Mouse (Mus musculus): ENCODE data around the gene Hhip.

Gene Hhip

GRCm38 (mm10) chr8:80057198-80058174, at the start of gene Hhip:
TSS of gene Hhip (minus strand) at chr8:80058006.
- DNase-seq (ENCODE audit: low read depth, low spot score) = no peak

- no peak for DNase-seq (ENCODE audit: low read depth, low spot score)
Observed at GRCm38 (mm10) chr8:80087021-80087420, 29.2 kb upstream of the Hhip start.

GRCm38 (mm10) chr8:80058193-80058592, 387 bp upstream of the Hhip start:
- no peak for DNase-seq (ENCODE audit: low read depth, low spot score)

GRCm38 (mm10) chr8:80056331-80057070, 1.3 kb downstream of the Hhip start:
- no peak for DNase-seq (ENCODE audit: low read depth, low spot score)

- DNase-seq (ENCODE audit: low read depth, low spot score) = no peak
Observed at GRCm38 (mm10) chr8:80055777-80056176, 2.0 kb downstream of the Hhip start.

- no peak for DNase-seq (ENCODE audit: low read depth, low spot score)
Observed at GRCm38 (mm10) chr8:80055094-80055493, 2.7 kb downstream of the Hhip start.

GRCm38 (mm10) chr8:80054216-80054615, 3.6 kb downstream of the Hhip start:
- DNase-seq (ENCODE audit: low read depth, low spot score) = no peak

- DNase-seq (ENCODE audit: low read depth, low spot score) = no peak
Observed at GRCm38 (mm10) chr8:80052838-80053237, 5.0 kb downstream of the Hhip start.

GRCm38 (mm10) chr8:80051494-80051893, 6.3 kb downstream of the Hhip start:
- DNase-seq (ENCODE audit: low read depth, low spot score) = no peak

- DNase-seq (ENCODE audit: low read depth, low spot score) = no peak
Observed at GRCm38 (mm10) chr8:80049256-80050005, 8.4 kb downstream of the Hhip start.

GRCm38 (mm10) chr8:80048256-80048655, 9.6 kb downstream of the Hhip start:
- DNase-seq (ENCODE audit: low read depth, low spot score) = no peak

GRCm38 (mm10) chr8:80037644-80038253, 20.1 kb downstream of the Hhip start:
- no peak for DNase-seq (ENCODE audit: low read depth, low spot score)

GRCm38 (mm10) chr8:80032604-80033003, 25.2 kb downstream of the Hhip start:
- DNase-seq (ENCODE audit: low read depth, low spot score) = no peak

- no peak for DNase-seq (ENCODE audit: low read depth, low spot score)
Observed at GRCm38 (mm10) chr8:80031330-80032293, 26.2 kb downstream of the Hhip start.

GRCm38 (mm10) chr8:80029631-80030030, 28.2 kb downstream of the Hhip start:
- DNase-seq (ENCODE audit: low read depth, low spot score) = no peak

GRCm38 (mm10) chr8:80020469-80020868, 37.3 kb downstream of the Hhip start:
- no peak for DNase-seq (ENCODE audit: low read depth, low spot score)

- DNase-seq (ENCODE audit: low read depth, low spot score) = no peak
Observed at GRCm38 (mm10) chr8:80015818-80016217, 42.0 kb downstream of the Hhip start.

GRCm38 (mm10) chr8:80004421-80004820, 53.4 kb downstream of the Hhip start:
- no peak for DNase-seq (ENCODE audit: low read depth, low spot score)

GRCm38 (mm10) chr8:80002313-80002712, 55.5 kb downstream of the Hhip start:
- DNase-seq (ENCODE audit: low read depth, low spot score) = no peak

- DNase-seq (ENCODE audit: low read depth, low spot score) = no peak
Observed at GRCm38 (mm10) chr8:79995075-79995474, 62.7 kb downstream of the Hhip start.
